In the genomic region with DNA sequence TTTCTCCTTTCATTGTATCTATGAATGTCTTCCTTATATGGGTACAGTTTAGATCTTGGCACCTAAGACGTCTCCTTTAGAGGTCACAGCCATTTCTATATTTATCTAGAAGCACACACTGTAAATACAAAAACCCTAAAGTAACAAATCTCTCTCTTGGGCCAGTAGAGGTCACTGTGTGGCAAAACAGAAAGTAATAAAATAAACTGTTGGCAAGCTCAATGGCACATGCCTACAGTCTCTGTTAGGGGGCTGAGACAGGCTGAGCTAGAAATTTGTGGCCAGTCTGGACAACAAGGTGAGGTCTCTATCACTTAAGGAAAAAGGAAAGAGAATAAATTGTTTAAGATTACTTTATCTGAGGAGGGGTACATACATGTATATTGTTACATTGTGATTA, we compare ENCODE assay signal across 8 mouse cellular contexts. TPM values are rescaled to one million over a fixed set of nuclear protein-coding genes. Genes with fewer than 3 reads are reported as not detected.
DNase-seq lines count a peak whose midpoint lies in the region; ATAC-seq and TF ChIP-seq lines count a peak whose summit lies in the region.

No protein-coding gene starts in this region.

- no peak overlapping the region for H3K4me2 ChIP-seq in forebrain, embryonic 12.5 days

- no peaks in the 10 kb centered on the region for H3K4me1 ChIP-seq in heart, adult 2 months (ENCODE audit: control insufficient read depth, insufficient read depth, low read length)
- H3K4me1 ChIP-seq in forebrain, embryonic 12.5 days = no peaks in the 10 kb centered on the region

- no peaks in the 10 kb centered on the region for H3K27me3 ChIP-seq in heart, adult 2 months (ENCODE audit: control insufficient read depth, insufficient read depth, low read length)
- H3K27me3 ChIP-seq in forebrain, embryonic 12.5 days = no peaks in the 10 kb centered on the region

- 0% methylated on average over 1 of the region's 1 CpGs for WGBS in heart, adult 2 months
- 36% methylated on average over 1 of the region's 1 CpGs for WGBS in forebrain, embryonic 12.5 days

- intact Hi-C loops in heart, adult 2 months (cut with DNase I) = loop anchor here (5.0 kb wide), 2 partner anchors 147 to 237 kb away; no protein-coding TSS in a partner anchor
- intact Hi-C loops in heart, postnatal 25 days (cut with DNase I) = loop anchor here (1.0 to 5.0 kb wide), 3 partner anchors 163 to 257 kb away; no protein-coding TSS in a partner anchor
- intact Hi-C loops in heart, postnatal 14 days (cut with DNase I) = loop anchor here (5.0 kb wide), 3 partner anchors 167 to 312 kb away; no protein-coding TSS in a partner anchor

- peak; percentile 77 for TF ChIP-seq CTCF in heart, adult 2 months (IDR thresholded peaks at IDR 0.05)

- no peaks in the 10 kb centered on the region for H3K9me3 ChIP-seq in forebrain, embryonic 12.5 days

- no peak for ATAC-seq in forebrain, embryonic 12.5 days (ENCODE audit: low FRiP score)

- TF ChIP-seq POLR2A in heart, adult 2 months (IDR thresholded peaks at IDR 0.05; ENCODE audit: insufficient read depth, low read depth, low read length) = no peak

- H3K36me3 ChIP-seq in heart, adult 2 months (ENCODE audit: control insufficient read depth, insufficient read depth, low read length) = no peaks in the 10 kb centered on the region
- H3K36me3 ChIP-seq in forebrain, embryonic 12.5 days (replicated peaks) = peaks cover 4% of the 10 kb centered on the region

- no peaks in the 10 kb centered on the region for H3K79me2 ChIP-seq in heart, adult 2 months (replicated peaks; ENCODE audit: control insufficient read depth, insufficient read depth, low read length)

- H3K27ac ChIP-seq in heart, adult 2 months = peak overlapping the region; percentile 19; the same call in 1 of the 2 replicates
- H3K27ac ChIP-seq in forebrain, embryonic 12.5 days = no peak overlapping the region

- DNase-seq in heart, adult 2 months = no peak
- no peak for DNase-seq in heart, postnatal 25 days (ENCODE audit: low spot score)
- DNase-seq in A20 (ENCODE audit: low read depth, low spot score) = peak; percentile 70
- DNase-seq in NIH3T3 (ENCODE audit: low read depth) = peak; percentile 75
- peak; percentile 19 to 36 for DNase-seq in heart, postnatal 14 days
- DNase-seq in naive thymus-derived CD4-positive, alpha-beta T cell, adult 2 months (ENCODE audit: low read depth) = peak; percentile 50
- DNase-seq in right cerebral cortex, adult 2 months (ENCODE audit: low spot score in 2 of 2) = no peak

- no peak overlapping the region for H3K9ac ChIP-seq in heart, adult 2 months (ENCODE audit: low read depth, low read length)
- H3K9ac ChIP-seq in forebrain, embryonic 12.5 days = no peak overlapping the region

- no peak overlapping the region for H3K4me3 ChIP-seq in heart, adult 2 months
- no peak overlapping the region for H3K4me3 ChIP-seq in forebrain, embryonic 12.5 days (replicated peaks)

- no peak for TF ChIP-seq EP300 in heart, adult 2 months (IDR thresholded peaks at IDR 0.05; ENCODE audit: insufficient read depth, low read depth, low read length)

RNA-seq across cellular contexts. Expression of gene E130308A19Rik, which starts 11.0 kb away (rescaled TPM):
- 1 to 10 TPM; 6.5 to 7.2 TPM for total RNA-seq in heart, adult 2 months (2021)
- 3.8 and 5.6 TPM in 2 replicates for polyA plus RNA-seq in heart, adult 2 months (2012; rRNA removed)
- 1 to 10 TPM; 7.1 to 7.5 TPM for total RNA-seq in heart, postnatal 25 days (2021)
- total RNA-seq in heart, postnatal 14 days (2021) = 1 to 10 TPM; 7.8 to 9.5 TPM
- 55.3 and 57.2 TPM in 2 replicates for polyA plus RNA-seq in forebrain, embryonic 12.5 days (2016; fragmentation: Nextera tagmentation; extraction: Ambion mirVana)

RNA-seq across cellular contexts. Expression of gene Hsdl2, which starts 33.6 kb away (rescaled TPM):
- 100 to 1,000 TPM; 211 to 225 TPM for total RNA-seq in heart, adult 2 months (2021)
- 84.0 and 186 TPM in 2 replicates for polyA plus RNA-seq in heart, adult 2 months (2012; rRNA removed)
- 100 to 1,000 TPM; 221 to 227 TPM for total RNA-seq in heart, postnatal 25 days (2021)
- total RNA-seq in heart, postnatal 14 days (2021) = 100 to 1,000 TPM; 247 to 266 TPM
- polyA plus RNA-seq in forebrain, embryonic 12.5 days (2016; fragmentation: Nextera tagmentation; extraction: Ambion mirVana) = 27.6 and 28.1 TPM in 2 replicates

Comparison
In these comparisons a context has a peak if more than half of its experiments do, and no peak if none do; other contexts are left out.
1. DNase-seq: peak in A20 (single experiment), NIH3T3 (single experiment), heart, postnatal 14 days (2 of 2) and naive thymus-derived CD4-positive, alpha-beta T cell, adult 2 months (single experiment); none in heart, adult 2 months (0 of 2), heart, postnatal 25 days (single experiment) and right cerebral cortex, adult 2 months (0 of 2).